Mouse (Mus musculus): ENCODE data around the gene Cfap99. TPM values are rescaled to one million over a fixed set of nuclear protein-coding genes. Genes with fewer than 3 reads are reported as not detected.

Cfap99 gene
- polyA plus RNA-seq, 1 experiment from 2014 or later = 0.08 TPM

Other genes with a start within 250 kb of the Cfap99 start
- 0.14 and 0.28 TPM in 2 replicates for gene Poln, start 119.2 kb upstream of the Cfap99 start, polyA plus RNA-seq (2015; fragmentation: Nextera tagmentation; extraction: Ambion mirVana)
- 19.0 and 19.7 TPM in 2 replicates for gene Haus3, start 119.1 kb upstream of the Cfap99 start, polyA plus RNA-seq (2015; fragmentation: Nextera tagmentation; extraction: Ambion mirVana)
- gene Mxd4, start 100.9 kb upstream of the Cfap99 start, polyA plus RNA-seq (2015; fragmentation: Nextera tagmentation; extraction: Ambion mirVana) = 33.5 and 33.6 TPM in 2 replicates
- 4.6 and 5.4 TPM in 2 replicates for gene Zfyve28, start 151 bp upstream of the Cfap99 start, polyA plus RNA-seq (2015; fragmentation: Nextera tagmentation; extraction: Ambion mirVana)
- 131 and 140 TPM in 2 replicates for gene Rnf4, start 47.7 kb downstream of the Cfap99 start, polyA plus RNA-seq (2015; fragmentation: Nextera tagmentation; extraction: Ambion mirVana)
- 16.7 and 17.6 TPM in 2 replicates for gene Fam193a, start 81.3 kb downstream of the Cfap99 start, polyA plus RNA-seq (2015; fragmentation: Nextera tagmentation; extraction: Ambion mirVana)
- 10.3 and 10.7 TPM in 2 replicates for gene Tnip2, start 225.4 kb downstream of the Cfap99 start, polyA plus RNA-seq (2015; fragmentation: Nextera tagmentation; extraction: Ambion mirVana)
- gene Sh3bp2, start 237.2 kb downstream of the Cfap99 start, polyA plus RNA-seq (2015; fragmentation: Nextera tagmentation; extraction: Ambion mirVana) = 17.1 and 20.9 TPM in 2 replicates